Mouse (Mus musculus) liver, embryonic 14.5 days (tissue): ENCODE data around the gene Ncam1.

ENCODE experiments used
- CTCF ChIP-seq: IDR thresholded peaks from 2 replicates; pipeline ENCODE4 v1.5.1; 2016; ENCODE audit warnings: antibody characterized with exemption, low read depth, control low read depth
- EP300 ChIP-seq: IDR thresholded peaks from 2 replicates; pipeline ENCODE4 v1.6.1; 2016; ENCODE audit warnings: antibody characterized with exemption, low read depth

- no peak for TF ChIP-seq CTCF
- no peak for TF ChIP-seq EP300
These were observed 274.8 kb downstream of the Ncam1 start for GRCm38 (mm10) chr9:49523881-49524280.
